In genomic region chr1:179608521-179608920, GRCm38 (mm10) we compare ENCODE assay signal across 13 mouse cellular contexts.
"Had no signal": no experiment of that assay in that cellular context is flagged by ENCODE, and none has a peak within 500 bp of the region (broad histone marks: within the 10 kb centered on the region; RNA-seq: fewer than 3 reads in every experiment).

No protein-coding gene starts in this region.

- H3K27me3 ChIP-seq: limb, embryonic 13.5 days; liver, embryonic 12.5 days; neural tube, embryonic 12.5 days had no signal

- H3K9me3 ChIP-seq: limb, embryonic 13.5 days; liver, embryonic 12.5 days; midbrain, embryonic 10.5 days; neural tube, embryonic 12.5 days had no signal

- ATAC-seq: liver, embryonic 12.5 days had no signal

- H3K27ac ChIP-seq: kidney, postnatal 0 days; layer of hippocampus, adult 2 months; limb, embryonic 13.5 days; liver, embryonic 12.5 days; midbrain, embryonic 10.5 days; neural tube, embryonic 12.5 days; stomach, postnatal 0 days had no signal

- H3K9ac ChIP-seq: limb, embryonic 13.5 days; liver, embryonic 12.5 days; lung, embryonic 14.5 days; neural tube, embryonic 12.5 days had no signal

- DNase-seq: left cerebral cortex, postnatal 4 days; lung, embryonic 14.5 days; lung, postnatal 10 days; lung, postnatal 4 days; midbrain, embryonic 14.5 days had no signal

- H3K4me3 ChIP-seq: layer of hippocampus, adult 2 months; limb, embryonic 13.5 days; liver, embryonic 12.5 days; midbrain, embryonic 10.5 days; myocyte; neural tube, embryonic 12.5 days had no signal

- H3K4me2 ChIP-seq: limb, embryonic 13.5 days; liver, embryonic 12.5 days; lung, embryonic 14.5 days; neural tube, embryonic 12.5 days had no signal
